Mouse (Mus musculus): Measurements from ENCODE around the gene Alpk3. TPM values are rescaled to one million over a fixed set of nuclear protein-coding genes. Genes with fewer than 3 reads are reported as not detected.

The Alpk3 gene
- polyA plus RNA-seq, 1 experiment from 2014 or later = 0.16 TPM

DNA sequence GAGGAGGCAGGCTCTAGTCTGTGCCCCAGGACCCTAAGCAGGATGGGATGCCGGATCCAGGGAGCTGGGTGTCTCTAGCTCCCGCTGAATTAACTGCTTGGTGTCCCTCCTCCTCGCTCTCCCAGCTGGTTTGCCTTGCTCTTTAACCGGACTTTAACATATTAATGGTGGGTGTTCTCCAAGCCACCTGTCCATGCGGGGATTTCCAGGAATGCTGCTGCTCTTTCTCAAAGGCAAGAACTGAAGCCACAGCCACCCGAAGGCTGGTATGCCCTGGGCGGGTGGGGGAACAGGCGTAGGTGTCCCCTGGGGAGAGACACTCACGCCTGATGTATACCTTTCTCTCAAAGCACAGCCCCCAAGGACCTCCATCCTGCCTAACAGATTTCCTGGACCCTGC is 5.9 kb downstream of the Alpk3 start:
- H3K27me3 ChIP-seq (ENCODE audit: control insufficient read depth, insufficient read depth, low read length) = no peaks in the 10 kb centered on the region
- ATAC-seq (ENCODE audit: low FRiP score) = no peak
- H3K9me3 ChIP-seq (ENCODE audit: control insufficient read depth, low read length) = no peaks in the 10 kb centered on the region
- WGBS = 65% methylated on average over 9 of the region's 9 CpGs
- no peaks in the 10 kb centered on the region for H3K36me3 ChIP-seq (replicated peaks; ENCODE audit: control insufficient read depth, insufficient read depth)
- DNase-seq (ENCODE audit: low spot score) = no peak
- H3K9ac ChIP-seq = no peak overlapping the region
- H3K4me2 ChIP-seq (replicated peaks) = no peak overlapping the region
- H3K27ac ChIP-seq = no peak overlapping the region
- H3K4me1 ChIP-seq (replicated peaks; ENCODE audit: control insufficient read depth, insufficient read depth, low read length) = no peaks in the 10 kb centered on the region
- H3K4me3 ChIP-seq (replicated peaks; ENCODE audit: low read length) = no peak overlapping the region

DNA sequence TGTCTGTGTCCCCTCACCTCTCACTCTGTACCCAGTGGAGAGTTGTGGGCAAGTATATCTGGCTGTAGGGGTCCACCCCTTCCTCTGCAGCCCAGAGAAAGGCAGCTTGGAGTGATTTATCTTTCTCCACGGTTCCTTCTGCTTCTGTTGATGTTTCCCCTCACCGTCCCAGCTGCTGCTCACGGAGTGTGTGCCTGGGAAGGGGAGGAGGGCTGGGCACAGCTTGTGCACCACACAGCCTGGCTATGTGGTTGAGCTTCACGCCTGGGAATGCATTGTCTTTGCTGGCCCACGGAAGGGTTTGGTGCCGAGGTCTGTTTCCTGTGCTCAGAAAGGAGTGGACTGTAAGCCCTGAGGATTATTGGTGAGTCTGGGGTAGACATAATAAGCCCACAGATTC is 9.3 kb downstream of the Alpk3 start:
- no peak overlapping the region for H3K4me3 ChIP-seq (replicated peaks; ENCODE audit: low read length)
- no peak for DNase-seq (ENCODE audit: low spot score)
- ATAC-seq (ENCODE audit: low FRiP score) = no peak
- H3K27me3 ChIP-seq (ENCODE audit: control insufficient read depth, insufficient read depth, low read length) = no peaks in the 10 kb centered on the region
- H3K9ac ChIP-seq = no peak overlapping the region
- WGBS = 38% methylated on average over 6 of the region's 6 CpGs
- no peaks in the 10 kb centered on the region for H3K4me1 ChIP-seq (replicated peaks; ENCODE audit: control insufficient read depth, insufficient read depth, low read length)
- H3K36me3 ChIP-seq (replicated peaks; ENCODE audit: control insufficient read depth, insufficient read depth) = no peaks in the 10 kb centered on the region
- no peak overlapping the region for H3K27ac ChIP-seq
- H3K9me3 ChIP-seq (ENCODE audit: control insufficient read depth, low read length) = no peaks in the 10 kb centered on the region
- no peak overlapping the region for H3K4me2 ChIP-seq (replicated peaks)

DNA sequence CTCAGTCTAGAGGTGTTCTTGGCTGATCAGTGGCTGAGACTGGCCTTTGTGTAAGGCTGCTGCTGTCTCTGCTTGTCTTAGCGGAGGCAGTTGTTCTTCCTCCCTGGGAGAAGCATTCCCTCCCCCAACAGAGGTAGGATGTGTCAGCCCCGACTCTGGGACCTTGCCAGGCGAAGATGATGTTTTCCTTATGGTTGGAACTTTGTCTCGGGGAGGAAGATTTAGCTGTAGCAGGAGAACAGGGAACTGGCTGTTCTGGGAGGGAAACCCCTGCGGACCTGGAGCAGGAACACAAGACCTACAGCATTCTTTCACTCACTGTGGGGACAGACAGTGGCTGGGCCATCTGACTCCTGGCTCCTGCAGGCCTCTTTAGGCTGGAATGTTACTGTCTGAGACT is 15.1 kb downstream of the Alpk3 start:
- Histone ChIP-seq H3K4me3 (replicated peaks; ENCODE audit: low read length) (no peak overlapping the region), H3K4me2 (replicated peaks) (no peak overlapping the region), H3K4me1 (replicated peaks; ENCODE audit: control insufficient read depth, insufficient read depth, low read length) (no peaks in the 10 kb centered on the region), H3K27me3 (ENCODE audit: control insufficient read depth, insufficient read depth, low read length) (no peaks in the 10 kb centered on the region), H3K27ac (no peak overlapping the region), H3K9me3 (ENCODE audit: control insufficient read depth, low read length) (no peaks in the 10 kb centered on the region), H3K36me3 (replicated peaks; ENCODE audit: control insufficient read depth, insufficient read depth) (no peaks in the 10 kb centered on the region), H3K9ac (no peak overlapping the region)
- WGBS = 51% methylated on average over 5 of the region's 5 CpGs
- DNase-seq (ENCODE audit: low spot score) (no peak), ATAC-seq (ENCODE audit: low FRiP score) (no peak)

DNA sequence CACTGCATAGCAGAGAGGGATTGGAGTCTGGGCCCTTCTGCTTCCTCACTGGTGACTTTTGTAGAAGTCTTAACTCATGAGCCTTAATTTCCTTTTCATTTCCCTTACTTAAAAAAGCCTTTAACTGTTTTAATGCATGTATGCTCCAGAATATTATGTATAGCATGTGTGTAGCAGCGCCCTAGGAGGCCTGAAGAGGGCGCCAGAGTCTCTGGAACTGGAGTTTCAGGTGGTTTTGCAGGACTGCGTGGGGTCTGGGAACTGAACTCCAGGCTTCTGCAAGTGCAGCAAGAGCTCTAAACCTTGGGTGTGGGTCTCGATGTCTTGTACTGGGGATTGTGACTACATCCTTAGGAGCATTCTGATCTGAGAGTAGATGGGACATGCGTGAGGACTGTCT is 15.9 kb downstream of the Alpk3 start:
- Histone ChIP-seq H3K9ac (no peak overlapping the region), H3K36me3 (replicated peaks; ENCODE audit: control insufficient read depth, insufficient read depth) (no peaks in the 10 kb centered on the region), H3K27ac (no peak overlapping the region), H3K4me2 (replicated peaks) (no peak overlapping the region), H3K4me1 (replicated peaks; ENCODE audit: control insufficient read depth, insufficient read depth, low read length) (no peaks in the 10 kb centered on the region), H3K4me3 (replicated peaks; ENCODE audit: low read length) (no peak overlapping the region), H3K27me3 (ENCODE audit: control insufficient read depth, insufficient read depth, low read length) (no peaks in the 10 kb centered on the region), H3K9me3 (ENCODE audit: control insufficient read depth, low read length) (no peaks in the 10 kb centered on the region)
- ATAC-seq (ENCODE audit: low FRiP score) = no peak
- no peak for DNase-seq (ENCODE audit: low spot score)
- 85% methylated on average over 5 of the region's 5 CpGs for WGBS

DNA sequence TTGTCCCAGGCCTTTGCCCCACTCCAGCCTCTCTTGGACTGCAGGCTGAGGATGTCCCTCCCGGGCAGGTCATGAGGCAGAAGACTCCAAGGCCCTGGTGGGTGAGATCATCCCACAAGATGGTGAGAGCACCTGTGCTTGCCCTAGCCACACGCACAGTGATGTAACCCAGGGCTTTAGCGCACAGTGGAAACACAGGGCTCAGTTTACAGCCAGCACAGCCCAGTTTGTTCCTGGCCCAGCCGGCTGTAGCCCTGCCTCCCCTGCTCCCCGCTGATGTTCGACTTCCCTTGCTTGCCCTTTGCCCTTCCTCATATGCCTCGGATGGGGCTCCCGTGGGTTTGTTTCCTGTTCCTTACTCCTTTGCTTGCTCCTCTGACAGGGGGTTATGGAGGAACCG is 17.1 kb downstream of the Alpk3 start:
- no peaks in the 10 kb centered on the region for H3K27me3 ChIP-seq (ENCODE audit: control insufficient read depth, insufficient read depth, low read length)
- no peaks in the 10 kb centered on the region for H3K4me1 ChIP-seq (replicated peaks; ENCODE audit: control insufficient read depth, insufficient read depth, low read length)
- ATAC-seq (ENCODE audit: low FRiP score) (no peak), DNase-seq (ENCODE audit: low spot score) (no peak)
- H3K4me2 ChIP-seq (replicated peaks) = no peak overlapping the region
- WGBS = 72% methylated on average over 9 of the region's 9 CpGs
- H3K36me3 ChIP-seq (replicated peaks; ENCODE audit: control insufficient read depth, insufficient read depth) = no peaks in the 10 kb centered on the region
- no peak overlapping the region for H3K4me3 ChIP-seq (replicated peaks; ENCODE audit: low read length)
- H3K9ac ChIP-seq = no peak overlapping the region
- H3K27ac ChIP-seq = no peak overlapping the region
- no peaks in the 10 kb centered on the region for H3K9me3 ChIP-seq (ENCODE audit: control insufficient read depth, low read length)

DNA sequence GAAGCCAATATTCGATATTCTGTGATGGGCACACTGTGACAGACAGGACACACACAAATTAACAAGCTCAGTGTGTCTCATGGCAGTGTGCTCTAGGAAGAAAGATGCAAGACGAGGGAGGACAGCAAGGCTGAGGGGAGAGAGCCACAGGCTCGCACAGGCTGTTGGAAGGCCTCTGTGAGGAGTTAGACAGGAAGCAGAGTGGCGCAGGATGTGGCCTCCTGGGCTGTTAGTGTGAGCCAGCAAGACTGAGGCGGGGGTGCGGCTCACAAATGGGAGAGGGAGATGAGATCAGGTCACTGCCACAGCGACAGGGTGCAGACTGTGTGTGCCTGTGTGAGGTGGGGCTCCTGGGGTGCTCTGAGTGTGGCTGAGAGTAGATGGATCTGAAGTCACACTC is 17.9 kb downstream of the Alpk3 start:
- H3K27ac ChIP-seq = no peak overlapping the region
- H3K9me3 ChIP-seq (ENCODE audit: control insufficient read depth, low read length) = no peaks in the 10 kb centered on the region
- no peak overlapping the region for H3K4me2 ChIP-seq (replicated peaks)
- no peaks in the 10 kb centered on the region for H3K4me1 ChIP-seq (replicated peaks; ENCODE audit: control insufficient read depth, insufficient read depth, low read length)
- 73% methylated on average over 7 of the region's 7 CpGs for WGBS
- no peak overlapping the region for H3K4me3 ChIP-seq (replicated peaks; ENCODE audit: low read length)
- DNase-seq (ENCODE audit: low spot score) (no peak), ATAC-seq (ENCODE audit: low FRiP score) (no peak)
- H3K36me3 ChIP-seq (replicated peaks; ENCODE audit: control insufficient read depth, insufficient read depth) = no peaks in the 10 kb centered on the region
- H3K9ac ChIP-seq = no peak overlapping the region
- no peaks in the 10 kb centered on the region for H3K27me3 ChIP-seq (ENCODE audit: control insufficient read depth, insufficient read depth, low read length)

DNA sequence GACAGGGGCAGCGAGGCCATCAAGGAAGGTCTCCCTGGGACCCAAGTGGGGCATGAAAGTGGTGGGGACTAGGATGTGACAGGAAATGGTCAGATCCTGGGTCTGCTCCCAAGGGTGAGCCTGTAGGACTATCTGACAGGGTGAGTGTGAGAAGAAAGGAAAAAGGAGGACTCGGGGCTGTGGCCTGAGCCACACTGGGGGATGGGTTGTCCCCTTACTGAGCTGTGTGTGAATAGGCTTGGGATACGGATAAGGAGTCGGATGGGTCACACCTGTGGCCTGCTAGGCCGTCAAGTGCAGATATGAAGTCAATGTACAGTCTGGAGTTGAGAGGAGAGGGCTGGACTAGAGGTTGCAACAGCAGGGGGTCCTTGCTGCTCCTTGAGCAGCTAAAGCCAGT is 18.3 kb downstream of the Alpk3 start:
- H3K4me2 ChIP-seq (replicated peaks) = no peak overlapping the region
- no peak overlapping the region for H3K4me3 ChIP-seq (replicated peaks; ENCODE audit: low read length)
- WGBS = 86% methylated on average over 5 of the region's 5 CpGs
- H3K36me3 ChIP-seq (replicated peaks; ENCODE audit: control insufficient read depth, insufficient read depth) = no peaks in the 10 kb centered on the region
- H3K9me3 ChIP-seq (ENCODE audit: control insufficient read depth, low read length) = no peaks in the 10 kb centered on the region
- no peaks in the 10 kb centered on the region for H3K27me3 ChIP-seq (ENCODE audit: control insufficient read depth, insufficient read depth, low read length)
- no peaks in the 10 kb centered on the region for H3K4me1 ChIP-seq (replicated peaks; ENCODE audit: control insufficient read depth, insufficient read depth, low read length)
- no peak overlapping the region for H3K9ac ChIP-seq
- DNase-seq (ENCODE audit: low spot score) (no peak), ATAC-seq (ENCODE audit: low FRiP score) (no peak)
- H3K27ac ChIP-seq = no peak overlapping the region

DNA sequence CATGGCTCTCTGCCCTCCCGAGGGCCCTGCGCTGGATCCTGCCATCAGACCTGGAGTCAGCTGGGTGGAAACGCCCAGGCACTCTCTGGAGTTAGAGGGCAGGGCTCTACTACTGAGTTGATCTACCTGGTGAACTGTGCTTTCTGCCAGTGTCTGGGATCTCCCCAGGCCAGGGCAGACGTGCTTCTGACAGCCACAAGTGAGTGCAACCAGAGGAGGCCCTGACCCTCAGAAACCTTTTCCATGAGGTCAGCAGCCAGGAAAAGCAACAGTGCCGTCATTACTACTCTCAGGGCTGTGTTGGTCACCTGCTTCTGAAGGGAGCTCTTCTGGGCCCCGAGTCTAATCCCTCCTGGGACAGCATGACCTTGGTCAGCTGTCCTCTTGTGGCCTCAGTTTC is 19.6 kb downstream of the Alpk3 start:
- Histone ChIP-seq H3K4me2 (replicated peaks) (no peak overlapping the region), H3K4me3 (replicated peaks; ENCODE audit: low read length) (no peak overlapping the region), H3K9me3 (ENCODE audit: control insufficient read depth, low read length) (no peaks in the 10 kb centered on the region), H3K4me1 (replicated peaks; ENCODE audit: control insufficient read depth, insufficient read depth, low read length) (no peaks in the 10 kb centered on the region), H3K36me3 (replicated peaks; ENCODE audit: control insufficient read depth, insufficient read depth) (no peaks in the 10 kb centered on the region), H3K9ac (no peak overlapping the region), H3K27ac (no peak overlapping the region), H3K27me3 (ENCODE audit: control insufficient read depth, insufficient read depth, low read length) (no peaks in the 10 kb centered on the region)
- DNase-seq (ENCODE audit: low spot score) = no peak
- ATAC-seq (ENCODE audit: low FRiP score) = no peak
- 76% methylated on average over 6 of the region's 6 CpGs for WGBS

DNA sequence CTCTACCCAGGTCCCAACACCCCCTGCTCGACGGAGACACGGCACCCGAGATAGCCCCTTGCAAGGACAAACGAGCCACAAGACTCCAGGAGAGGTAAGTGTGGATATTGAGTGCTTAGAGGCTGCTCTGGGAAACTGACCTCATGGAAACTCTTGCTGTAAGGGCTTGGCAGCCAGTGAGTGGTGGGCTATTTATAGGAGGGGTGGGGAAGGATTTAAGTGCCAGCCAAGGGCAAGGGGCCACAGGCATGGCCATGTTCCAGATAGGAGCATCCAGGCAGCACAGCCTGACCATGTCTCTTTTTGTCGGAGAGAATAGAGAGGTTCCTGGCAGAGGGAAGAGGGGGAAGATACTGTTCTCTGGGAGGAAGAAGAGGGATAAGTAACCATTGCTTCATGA is 21.3 kb downstream of the Alpk3 start:
- 90% methylated on average over 6 of the region's 6 CpGs for WGBS
- Histone ChIP-seq H3K9ac (no peak overlapping the region), H3K4me3 (replicated peaks; ENCODE audit: low read length) (no peak overlapping the region), H3K4me2 (replicated peaks) (no peak overlapping the region), H3K9me3 (ENCODE audit: control insufficient read depth, low read length) (no peaks in the 10 kb centered on the region), H3K27me3 (ENCODE audit: control insufficient read depth, insufficient read depth, low read length) (no peaks in the 10 kb centered on the region), H3K4me1 (replicated peaks; ENCODE audit: control insufficient read depth, insufficient read depth, low read length) (no peaks in the 10 kb centered on the region), H3K27ac (no peak overlapping the region), H3K36me3 (replicated peaks; ENCODE audit: control insufficient read depth, insufficient read depth) (no peaks in the 10 kb centered on the region)
- DNase-seq (ENCODE audit: low spot score) (no peak), ATAC-seq (ENCODE audit: low FRiP score) (no peak)

DNA sequence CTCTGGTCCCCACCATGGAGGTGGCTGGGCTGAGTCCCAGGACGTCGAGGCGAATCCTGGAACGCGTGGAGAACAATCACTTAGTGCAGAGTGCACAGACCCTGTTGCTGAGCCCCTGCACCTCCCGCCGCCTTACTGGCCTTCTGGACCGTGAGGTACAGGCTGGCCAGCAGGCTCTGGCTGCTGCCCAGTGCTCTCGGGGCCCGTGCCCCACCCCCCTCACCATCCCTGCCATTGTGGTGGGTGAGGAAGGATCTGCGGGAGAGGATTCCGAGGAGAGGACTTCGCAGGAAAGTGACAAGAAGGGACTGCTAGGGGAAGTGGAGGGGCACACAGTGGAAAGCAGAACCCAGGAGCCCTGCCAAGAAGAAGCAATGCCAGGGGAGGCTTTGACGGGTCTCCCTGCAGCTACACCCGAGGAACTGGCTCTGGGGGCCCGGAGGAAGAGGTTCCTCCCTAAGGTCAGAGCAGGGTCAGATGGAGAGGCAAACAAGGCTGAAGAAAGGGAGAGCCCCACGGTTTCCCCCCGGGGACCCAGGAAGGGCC is 36.1 kb downstream of the Alpk3 start:
- H3K27ac ChIP-seq = no peak overlapping the region
- DNase-seq (ENCODE audit: low spot score) (no peak), ATAC-seq (ENCODE audit: low FRiP score) (no peak)
- H3K36me3 ChIP-seq (replicated peaks; ENCODE audit: control insufficient read depth, insufficient read depth) = no peaks in the 10 kb centered on the region
- 46% methylated on average over 18 of the region's 18 CpGs for WGBS
- H3K4me1 ChIP-seq (replicated peaks; ENCODE audit: control insufficient read depth, insufficient read depth, low read length) = no peaks in the 10 kb centered on the region
- no peaks in the 10 kb centered on the region for H3K9me3 ChIP-seq (ENCODE audit: control insufficient read depth, low read length)
- H3K4me3 ChIP-seq (replicated peaks; ENCODE audit: low read length) = no peak overlapping the region
- H3K9ac ChIP-seq = no peak overlapping the region
- no peaks in the 10 kb centered on the region for H3K27me3 ChIP-seq (ENCODE audit: control insufficient read depth, insufficient read depth, low read length)
- no peak overlapping the region for H3K4me2 ChIP-seq (replicated peaks)
